Mouse (Mus musculus) liver, adult (tissue): Measurements from ENCODE around the gene Bcan.

Experiments
- GATA4 ChIP-seq: IDR thresholded peaks from 2 replicates; pipeline ENCODE4 v1.6.1; 2014; ENCODE audit warnings: mild to moderate bottlenecking, low read length; ENCODE audit not compliant: insufficient replicate concordance

Gene Bcan

GRCm38 (mm10) chr3:87946541-87946860 lies 53.5 kb downstream of the Bcan start:
- TF ChIP-seq GATA4, result no peak

- TF ChIP-seq GATA4, result no peak
Observed at GRCm38 (mm10) chr3:87945781-87946540, 54.1 kb downstream of the Bcan start.

- no peak for TF ChIP-seq GATA4
Observed at GRCm38 (mm10) chr3:87944838-87945600, 55.0 kb downstream of the Bcan start.

GRCm38 (mm10) chr3:87943586-87943985 lies 56.4 kb downstream of the Bcan start:
- TF ChIP-seq GATA4, result no peak

- TF ChIP-seq GATA4, result no peak
Observed at GRCm38 (mm10) chr3:87942471-87942870, 57.6 kb downstream of the Bcan start.

- TF ChIP-seq GATA4, result no peak
Observed at GRCm38 (mm10) chr3:87940611-87941010, 59.4 kb downstream of the Bcan start.
